Mouse (Mus musculus) CH12.LX (cell line): ENCODE data around the gene Cenpt. TPM values are rescaled to one million over a fixed set of nuclear protein-coding genes. Genes with fewer than 3 reads are reported as not detected.

Experiments
- DNase-seq: peaks from one replicate; pipeline ENCODE4 v3.0.0-alpha.2; 2013; ENCODE audit errors: extremely low read depth
- H3K27ac ChIP-seq: 2 replicates; pipeline ENCODE4 v1.5.1; 2012; ENCODE audit warnings: low read depth, mild to moderate bottlenecking, control low read depth, moderate library complexity; ENCODE audit not compliant: insufficient read depth
- H3K27me3 ChIP-seq: replicated peaks from 2 replicates; pipeline ENCODE3; 2012; ENCODE audit warnings: inconsistent platforms
- H3K36me3 ChIP-seq, 2 experiments: replicated peaks in 1 of 2; 2 replicates each; pipeline versions ENCODE3 to v1.6.1; 2012; ENCODE audit warnings: inconsistent platforms in 1 of 2, low read length in 1 of 2, mild to moderate bottlenecking in 1 of 2, mixed read lengths in 1 of 2, moderate library complexity in 1 of 2; ENCODE audit not compliant: control insufficient read depth in 1 of 2, insufficient read depth in 1 of 2
- H3K4me1 ChIP-seq, 2 experiments: 2 replicates each; pipeline ENCODE4 v1.6.1; 2012; ENCODE audit warnings: inconsistent platforms in 1 of 2, moderate library complexity in 1 of 2; ENCODE audit not compliant: insufficient read depth in 2 of 2, control insufficient read depth in 1 of 2
- H3K4me2 ChIP-seq: 2 replicates; pipeline ENCODE4 v1.6.1; 2012; ENCODE audit warnings: low read depth, mild to moderate bottlenecking, control low read depth; ENCODE audit not compliant: poor library complexity, insufficient read depth, severe bottlenecking
- H3K4me3 ChIP-seq, 3 experiments: fragments of 150-350 bp in 1 of 3; sonication (generic) in 1 of 3; replicated peaks in 1 of 3; 2 replicates each; pipeline versions ENCODE3 to v1.5.1; 2011 to 2012; ENCODE audit warnings: low read depth in 2 of 3, low read length in 2 of 3, mild to moderate bottlenecking in 2 of 3, moderate library complexity in 2 of 3, control low read depth in 1 of 3, improper control_type of control experiment in 1 of 3, inconsistent platforms in 1 of 3, mixed read lengths in 1 of 3; ENCODE audit not compliant: poor library complexity in 1 of 3
- H3K79me2 ChIP-seq: replicated peaks from 2 replicates; pipeline ENCODE4 v1.6.1; 2012; ENCODE audit warnings: mild to moderate bottlenecking, moderate library complexity; ENCODE audit not compliant: control insufficient read depth, poor library complexity, insufficient read depth, severe bottlenecking; ENCODE audit errors: extremely low read depth
- H3K9ac ChIP-seq: 2 replicates; pipeline ENCODE4 v1.6.1; 2012; ENCODE audit warnings: low read depth, mild to moderate bottlenecking, control low read depth, moderate library complexity; ENCODE audit not compliant: insufficient read depth
- H3K9me3 ChIP-seq: replicated peaks from 2 replicates; pipeline ENCODE3; 2012; ENCODE audit warnings: low read length, inconsistent platforms, mixed read lengths
- BHLHE40 ChIP-seq: IDR thresholded peaks from 2 replicates; pipeline ENCODE4 v1.6.1; 2011; ENCODE audit warnings: mild to moderate bottlenecking, low read depth, low read length, improper control_type of control experiment
- CHD1 ChIP-seq: IDR thresholded peaks from 2 replicates; pipeline ENCODE4 v1.6.1; 2012; ENCODE audit warnings: low read depth, low read length, improper control_type of control experiment, inconsistent platforms
- CHD2 ChIP-seq: IDR thresholded peaks from 2 replicates; pipeline ENCODE4 v1.6.1; 2011; ENCODE audit warnings: low read length, improper control_type of control experiment
- CTCF ChIP-seq, 2 experiments: IDR thresholded peaks in 1 of 2; conservative IDR thresholded peaks in 1 of 2; 2 replicates each; pipeline ENCODE4 v1.5.1; 2011 to 2012; ENCODE audit warnings: low read depth in 2 of 2, low read length in 2 of 2, improper control_type of control experiment in 1 of 2, inconsistent platforms in 1 of 2, mild to moderate bottlenecking in 1 of 2, moderate library complexity in 1 of 2
- E2F4 ChIP-seq: IDR thresholded peaks from 2 replicates; pipeline ENCODE4 v1.6.1; 2011; ENCODE audit warnings: low read depth, low read length, improper control_type of control experiment; ENCODE audit not compliant: insufficient replicate concordance
- ELF1 ChIP-seq: IDR thresholded peaks from 2 replicates; pipeline ENCODE4 v1.6.1; 2014; ENCODE audit warnings: low read depth, mild to moderate bottlenecking, inconsistent platforms, low read length, improper control_type of control experiment
- EP300 ChIP-seq: IDR thresholded peaks from 2 replicates; pipeline ENCODE4 v1.6.1; 2011; ENCODE audit warnings: low read length, improper control_type of control experiment
- ETS1 ChIP-seq: conservative IDR thresholded peaks from 2 replicates; pipeline ENCODE4 v1.6.1; 2012; ENCODE audit warnings: low read depth, mild to moderate bottlenecking, inconsistent platforms, low read length, improper control_type of control experiment, moderate library complexity
- GABPA ChIP-seq: IDR thresholded peaks from 2 replicates; pipeline ENCODE4 v1.6.1; 2012; ENCODE audit warnings: low read depth, low read length, improper control_type of control experiment, inconsistent platforms; ENCODE audit not compliant: insufficient replicate concordance
- HCFC1 ChIP-seq: IDR thresholded peaks from 2 replicates; pipeline ENCODE4 v1.6.1; 2012; ENCODE audit warnings: low read depth, mild to moderate bottlenecking, inconsistent platforms, low read length, improper control_type of control experiment
- IRF4 ChIP-seq: IDR thresholded peaks from 2 replicates; pipeline ENCODE4 v1.6.1; 2014; ENCODE audit warnings: low read depth, mild to moderate bottlenecking, inconsistent platforms, low read length, improper control_type of control experiment
- JUN ChIP-seq: IDR thresholded peaks from 2 replicates; pipeline ENCODE4 v1.6.1; 2011; ENCODE audit warnings: low read depth, mild to moderate bottlenecking, low read length, improper control_type of control experiment, moderate library complexity; ENCODE audit not compliant: insufficient read depth
- JUND ChIP-seq: conservative IDR thresholded peaks from 2 replicates; pipeline ENCODE4 v1.6.1; 2011; ENCODE audit warnings: low read depth, low read length, improper control_type of control experiment
- KAT2A ChIP-seq: IDR thresholded peaks from 2 replicates; pipeline ENCODE4 v1.6.1; 2012; ENCODE audit warnings: low read length, improper control_type of control experiment, inconsistent platforms; ENCODE audit not compliant: insufficient replicate concordance
- MAFK ChIP-seq: IDR thresholded peaks from 2 replicates; pipeline ENCODE4 v1.6.1; 2011; ENCODE audit warnings: low read length, improper control_type of control experiment; ENCODE audit not compliant: insufficient replicate concordance
- MAX ChIP-seq: IDR thresholded peaks from 2 replicates; pipeline ENCODE4 v1.6.1; 2011; ENCODE audit warnings: low read length, improper control_type of control experiment
- MAZ ChIP-seq: IDR thresholded peaks from 2 replicates; pipeline ENCODE4 v1.6.1; 2012; ENCODE audit warnings: low read depth, mild to moderate bottlenecking, inconsistent platforms, low read length, improper control_type of control experiment, moderate library complexity
- MEF2A ChIP-seq: IDR thresholded peaks from 2 replicates; pipeline ENCODE4 v1.6.1; 2014; ENCODE audit warnings: low read depth, mild to moderate bottlenecking, inconsistent platforms, low read length, improper control_type of control experiment, borderline replicate concordance
- MXI1 ChIP-seq: IDR thresholded peaks from 2 replicates; pipeline ENCODE4 v1.6.1; 2011; ENCODE audit warnings: mild to moderate bottlenecking, low read depth, low read length, improper control_type of control experiment
- MYC ChIP-seq: IDR thresholded peaks from 2 replicates; pipeline ENCODE4 v1.6.1; 2011; ENCODE audit warnings: low read depth, mild to moderate bottlenecking, improper control_type of control experiment, low read length
- NELFE ChIP-seq: IDR thresholded peaks from 2 replicates; pipeline ENCODE4 v1.6.1; 2011; ENCODE audit warnings: low read depth, low read length, improper control_type of control experiment
- NRF1 ChIP-seq: IDR thresholded peaks from 2 replicates; pipeline ENCODE4 v1.6.1; 2014; ENCODE audit warnings: low read depth, mild to moderate bottlenecking, inconsistent platforms, low read length, improper control_type of control experiment, moderate library complexity
- PAX5 ChIP-seq: IDR thresholded peaks from 2 replicates; pipeline ENCODE4 v1.6.1; 2012; ENCODE audit warnings: low read length, inconsistent platforms, mixed read lengths
- POLR2A ChIP-seq: IDR thresholded peaks from 2 replicates; pipeline ENCODE4 v1.6.1; 2011; ENCODE audit warnings: low read depth, mild to moderate bottlenecking, improper control_type of control experiment, low read length
- POLR2AphosphoS2 ChIP-seq: IDR thresholded peaks from 2 replicates; pipeline ENCODE4 v1.6.1; 2011; ENCODE audit warnings: low read depth, low read length, improper control_type of control experiment
- RAD21 ChIP-seq: IDR thresholded peaks from 2 replicates; pipeline ENCODE4 v1.6.1; 2011; ENCODE audit warnings: low read depth, mild to moderate bottlenecking, low read length, improper control_type of control experiment, moderate library complexity
- RCOR1 ChIP-seq: conservative IDR thresholded peaks from 2 replicates; pipeline ENCODE4 v1.6.1; 2012; ENCODE audit warnings: low read depth, mild to moderate bottlenecking, inconsistent platforms, low read length, improper control_type of control experiment
- SIN3A ChIP-seq: IDR thresholded peaks from 2 replicates; pipeline ENCODE4 v1.6.1; 2012; ENCODE audit warnings: low read length, improper control_type of control experiment, inconsistent platforms
- SMC3 ChIP-seq: IDR thresholded peaks from 2 replicates; pipeline ENCODE4 v1.6.1; 2011; ENCODE audit warnings: low read depth, low read length, improper control_type of control experiment
- TBP ChIP-seq: conservative IDR thresholded peaks from 2 replicates; pipeline ENCODE4 v1.6.1; 2011; ENCODE audit warnings: low read depth, low read length, improper control_type of control experiment
- TCF12 ChIP-seq: IDR thresholded peaks from 2 replicates; pipeline ENCODE4 v1.6.1; 2014; ENCODE audit warnings: low read depth, mild to moderate bottlenecking, inconsistent platforms, low read length, improper control_type of control experiment
- UBTF ChIP-seq: IDR thresholded peaks from 2 replicates; pipeline ENCODE4 v1.6.1; 2012; ENCODE audit warnings: low read depth, mild to moderate bottlenecking, inconsistent platforms, low read length, improper control_type of control experiment, moderate library complexity
- USF1 ChIP-seq: IDR thresholded peaks from 2 replicates; pipeline ENCODE4 v1.6.1; 2014; ENCODE audit warnings: low read depth, mild to moderate bottlenecking, inconsistent platforms, low read length, improper control_type of control experiment
- USF2 ChIP-seq: conservative IDR thresholded peaks from 2 replicates; pipeline ENCODE4 v1.6.1; 2011; ENCODE audit warnings: low read depth, low read length, improper control_type of control experiment
- ZC3H11A ChIP-seq: IDR thresholded peaks from 2 replicates; pipeline ENCODE4 v1.6.1; 2012; ENCODE audit warnings: low read depth, mild to moderate bottlenecking, inconsistent platforms, low read length, improper control_type of control experiment
- ZKSCAN1 ChIP-seq: IDR thresholded peaks from 2 replicates; pipeline ENCODE4 v1.6.1; 2012; ENCODE audit warnings: low read depth, inconsistent platforms, low read length, improper control_type of control experiment, borderline replicate concordance
- ZMIZ1 ChIP-seq: IDR thresholded peaks from 2 replicates; pipeline ENCODE4 v1.6.1; 2012; ENCODE audit warnings: low read depth, mild to moderate bottlenecking, inconsistent platforms, low read length, improper control_type of control experiment
- ZNF384 ChIP-seq: IDR thresholded peaks from 2 replicates; pipeline ENCODE4 v1.6.1; 2012; ENCODE audit warnings: low read depth, low read length, improper control_type of control experiment, inconsistent platforms
- dilution Hi-C: fragments of 300-500 bp; cut with MboI; formaldehyde crosslinking; loops from 2 replicates; pipeline ENCODE4 v1.14.3; 2020; ENCODE audit warnings: low sequenced_read_pairs; ENCODE audit not compliant: extremely low pct_unique_long_range_greater_than_20kb, extremely low pct_ligation_motif_present
- in situ Hi-C: fragments of 300-500 bp; cut with MboI; formaldehyde crosslinking; loops from 3 replicates; pipeline ENCODE4 v1.14.3; 2019; ENCODE audit warnings: low sequenced_read_pairs, low pct_ligation_motif_present, low pct_unique_long_range_greater_than_20kb, mixed read lengths
- polyA plus RNA-seq: library from polyadenylated mRNA; unstranded; fragments of >175 nt; gene quantifications from 2 replicates; pipeline ENCODE4 v1.2.1, GENCODE M21; 2012; ENCODE audit warnings: low read depth; ENCODE audit not compliant: insufficient read length
- total RNA-seq, 2 experiments: library from RNA; depleted of rRNA; stranded (reverse); fragments of 300-350 nt in 1 of 2; fragments of >200 nt in 1 of 2; gene quantifications; 2 replicates each; pipeline ENCODE4 v1.2.3; 2012 to 2014

Cenpt gene
- total and polyA plus RNA-seq, 3 experiments: 17.3 to 29.4 (median 21.3) TPM

GRCm38 (mm10) chr8:105854715-105855216 lies 1.7 kb upstream of the Cenpt start, which contains the start of gene Thap11:
TSS of gene Thap11 (plus strand) at chr8:105855132.
- peak within 1 kb of the TSS; percentile 83 for H3K9ac ChIP-seq
- H3K79me2 ChIP-seq: peaks cover 38% of the 10 kb centered on the region
- dilution Hi-C loops: no loop called here
- H3K4me3 ChIP-seq: peak within 1 kb of the TSS; percentile 76 to 91 (median 80)
- no peaks in the 10 kb centered on the region for H3K9me3 ChIP-seq
- peak; percentile 90 for DNase-seq
- peaks cover 10 to 54% of the 10 kb centered on the region in 2 experiments; a peak in 3 of 4 replicates for H3K4me1 ChIP-seq
- H3K27ac ChIP-seq: peak within 1 kb of the TSS; percentile 57
- H3K4me2 ChIP-seq: peak within 1 kb of the TSS; percentile 65
- no peak for TF ChIP-seq MAFK
- no peak for TF ChIP-seq ZC3H11A
- TF ChIP-seq RCOR1: no peak
- TF ChIP-seq ELF1: peak; percentile 94
- no peak for TF ChIP-seq USF1
- TF ChIP-seq USF2: no peak
- TF ChIP-seq MYC: no peak
- TF ChIP-seq POLR2AphosphoS2: no peak
- TF ChIP-seq MEF2A: 0 out of 2 replicates have a peak, but pooled peaks have one; percentile 6
- TF ChIP-seq ETS1: no peak
- TF ChIP-seq ZNF384: no peak
- TF ChIP-seq ZKSCAN1: no peak
- TF ChIP-seq MAX: peak; percentile 60
- no peak for TF ChIP-seq UBTF
- 0 out of 2 replicates have a peak, but pooled peaks have one; percentile 43 for TF ChIP-seq MAZ
- TF ChIP-seq JUN: no peak
- no peak for TF ChIP-seq JUND
- no peak for TF ChIP-seq CHD1
- TF ChIP-seq BHLHE40: no peak
- TF ChIP-seq NRF1: peak; percentile 79
- TF ChIP-seq TCF12: 0 out of 2 replicates have a peak, but pooled peaks have one; percentile 35
- no peak for TF ChIP-seq E2F4
- TF ChIP-seq RAD21: peak; percentile 26
- no peak for TF ChIP-seq MXI1
- no peak for TF ChIP-seq ZMIZ1
- peak; percentile 58; the same call in 1 of the 2 replicates for TF ChIP-seq POLR2A
- peak; percentile 97 for TF ChIP-seq CHD2
- no peak for TF ChIP-seq SMC3
- no peak for TF ChIP-seq PAX5
- peak; percentile 91 for TF ChIP-seq HCFC1
- peak; percentile 85; the same call in 1 of the 2 replicates for TF ChIP-seq GABPA
- TF ChIP-seq CTCF (conservative IDR thresholded peaks at IDR 0.05 in 1 of 2, IDR thresholded peaks at IDR 0.05 in 1 of 2; ENCODE audit: low read depth in 2 of 2, low read length in 2 of 2): peak; percentile 65 to 80
- TF ChIP-seq IRF4: no peak
- 0 out of 2 replicates have a peak, but pooled peaks have one; percentile 55 for TF ChIP-seq TBP
- no peak for TF ChIP-seq EP300
- peak; percentile 94; the same call in 1 of the 2 replicates for TF ChIP-seq KAT2A
- TF ChIP-seq SIN3A: peak; percentile 49
- TF ChIP-seq NELFE: peak; percentile 59
- H3K36me3 ChIP-seq: peaks cover 0 to 8% of the 10 kb centered on the region in 2 experiments
- no peaks in the 10 kb centered on the region for H3K27me3 ChIP-seq
- in situ Hi-C loops: no loop called here
